Mouse (Mus musculus): ENCODE data around the gene Atp8b5.

DNA sequence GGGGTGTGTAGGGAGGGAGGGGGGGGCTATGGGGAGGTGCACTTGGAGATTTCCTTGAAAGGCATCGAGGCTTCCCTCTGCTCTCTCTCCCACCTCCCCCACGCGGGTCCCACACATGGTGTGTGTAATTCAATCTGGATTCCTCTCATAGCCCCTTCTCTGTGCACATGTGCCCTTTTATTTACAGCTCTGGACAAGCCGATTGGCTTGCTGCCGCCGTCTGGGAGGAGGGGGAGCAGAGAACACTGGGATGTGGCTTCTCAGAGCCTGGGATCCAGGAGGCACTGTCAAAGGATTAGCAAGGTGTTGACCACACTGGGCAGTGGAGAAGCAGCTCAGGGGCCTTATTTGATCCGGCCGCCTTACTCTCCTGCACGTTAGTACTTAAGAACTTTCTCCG lies 134.0 kb downstream of the Atp8b5 start:
- no peak for TF ChIP-seq HCFC1 (IDR thresholded peaks at IDR 0.05; ENCODE audit: borderline replicate concordance, insufficient read depth, low read length)
- TF ChIP-seq MAFK (IDR thresholded peaks at IDR 0.05; ENCODE audit: insufficient read depth, low read depth, low read length): no peak
- TF ChIP-seq ZNF384 (IDR thresholded peaks at IDR 0.05; ENCODE audit: low read depth, low read length): no peak
